Mouse (Mus musculus) erythroblast, embryonic 14.5 days (primary cell): ENCODE results near the gene Amdhd2.

ENCODE experiments used
- GATA1 ChIP-seq: IDR thresholded peaks from 2 replicates; pipeline ENCODE4 v1.6.1; 2012; ENCODE audit warnings: low read length, inconsistent platforms, mixed read lengths
- TAL1 ChIP-seq: IDR thresholded peaks from 3 replicates; pipeline ENCODE4 v1.6.1; 2012; ENCODE audit warnings: low read length, inconsistent platforms, mixed read lengths

DNA sequence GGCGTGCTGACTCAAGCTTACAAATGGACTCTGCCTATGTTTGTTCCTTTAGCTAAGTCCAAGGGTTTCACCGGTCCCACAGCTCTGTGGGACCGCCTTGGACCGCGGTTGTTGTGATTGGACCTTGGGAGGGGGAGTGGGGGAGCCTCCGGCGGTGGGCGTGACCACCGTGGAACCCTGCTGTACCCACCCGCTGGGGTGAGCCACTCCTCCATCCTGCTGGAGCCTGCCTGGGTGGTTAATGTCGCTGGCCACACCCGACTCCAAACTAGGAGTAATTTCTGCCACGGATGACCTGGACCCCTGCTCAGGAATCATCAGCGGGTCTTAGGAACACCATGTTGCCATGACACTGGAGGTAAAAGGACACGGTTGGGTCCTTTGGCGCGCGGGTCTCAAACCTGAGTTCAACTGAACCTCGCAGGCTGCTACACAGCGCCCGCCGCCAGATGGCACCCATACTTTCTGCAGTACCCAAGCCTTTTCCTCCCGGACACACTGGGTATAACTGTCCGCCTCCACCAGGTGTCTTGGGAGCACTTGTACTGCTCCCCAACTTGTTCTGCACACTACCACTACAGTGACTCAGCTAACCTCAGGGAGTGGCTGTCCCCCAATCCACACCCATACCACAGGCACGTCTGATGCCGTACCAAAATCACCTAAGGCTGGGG is 11.5 kb downstream of the Amdhd2 start:
- TF ChIP-seq GATA1 (no peak), TAL1 (no peak)
